Mouse (Mus musculus) heart, embryonic 14.5 days (tissue): ENCODE results near the gene Vkorc1. TPM values are rescaled to one million over a fixed set of nuclear protein-coding genes. Genes with fewer than 3 reads are reported as not detected.
"Not testable (repeated sequence)": the region's sequence is repeated elsewhere in the genome, so short reads cannot be mapped to it uniquely, and the experiment has no call there.

Experiments used
- ATAC-seq: fragments of 200-750 bp; cut with Nextera tagmentation; 2 replicates; pipeline ENCODE4 v1.8.0; 2017; ENCODE audit warnings: low read depth, moderate TSS enrichment; ENCODE audit not compliant: insufficient number of reproducible peaks, insufficient read depth, low FRiP score
- H3K27ac ChIP-seq, 2 experiments: fragments of 200-500 bp in 1 of 2; fragments of 300-500 bp in 1 of 2; sonication (generic) in 1 of 2; replicated peaks in 1 of 2; 2 replicates each; pipeline ENCODE4 v1.5.1; 2012 to 2014; ENCODE audit warnings: low read depth in 2 of 2, low read length in 2 of 2, control low read depth in 1 of 2, mild to moderate bottlenecking in 1 of 2, mixed read lengths in 1 of 2; ENCODE audit not compliant: control insufficient read depth in 1 of 2, insufficient read depth in 1 of 2
- H3K27me3 ChIP-seq: fragments of 300-500 bp; sonication (generic); 2 replicates; pipeline ENCODE4 v1.6.1; 2014; ENCODE audit warnings: mild to moderate bottlenecking, low read length, control low read depth; ENCODE audit not compliant: control insufficient read depth, insufficient read depth
- H3K36me3 ChIP-seq: fragments of 300-500 bp; sonication (generic); 2 replicates; pipeline ENCODE4 v1.6.1; 2014; ENCODE audit warnings: mild to moderate bottlenecking, control low read depth, low read length, mixed read lengths; ENCODE audit not compliant: control insufficient read depth, insufficient read depth
- H3K4me1 ChIP-seq, 2 experiments: fragments of 200-500 bp in 1 of 2; fragments of 300-500 bp in 1 of 2; sonication (generic) in 1 of 2; 2 replicates each; pipeline ENCODE4 v1.6.1; 2012 to 2014; ENCODE audit warnings: low read length in 2 of 2, control low read depth in 1 of 2, mixed read lengths in 1 of 2; ENCODE audit not compliant: control insufficient read depth in 2 of 2, insufficient read depth in 2 of 2
- H3K4me2 ChIP-seq: fragments of 300-500 bp; sonication (generic); 2 replicates; pipeline ENCODE4 v1.6.1; 2014; ENCODE audit warnings: mild to moderate bottlenecking, low read length
- H3K4me3 ChIP-seq, 2 experiments: fragments of 200-500 bp in 1 of 2; fragments of 300-500 bp in 1 of 2; sonication (generic) in 1 of 2; 2 replicates each; pipeline ENCODE4 v1.5.1; 2012 to 2014; ENCODE audit warnings: low read length in 2 of 2, mild to moderate bottlenecking in 2 of 2, control low read depth in 1 of 2, low read depth in 1 of 2, moderate library complexity in 1 of 2; ENCODE audit not compliant: control insufficient read depth in 1 of 2, insufficient read depth in 1 of 2
- H3K9ac ChIP-seq: fragments of 300-500 bp; sonication (generic); 2 replicates; pipeline ENCODE4 v1.6.1; 2014; ENCODE audit warnings: mild to moderate bottlenecking, low read length
- H3K9me3 ChIP-seq: fragments of 300-500 bp; sonication (generic); 2 replicates; pipeline ENCODE4 v1.6.1; 2016; ENCODE audit warnings: low read length, control low read depth; ENCODE audit not compliant: control insufficient read depth
- WGBS: fragments of 180-500 bp; shearing (Covaris S2); extraction: QIAGEN DNeasy Blood & Tissue Kit; methylation state at CpG from one replicate; pipeline ENCODE4 v1.1.7; 2014; 5-methylcytosine and 5-hydroxymethylcytosine counted together
- polyA plus RNA-seq: library from polyadenylated mRNA; unstranded; fragments of >200 nt; fragmentation: Nextera tagmentation; extraction: Ambion mirVana; gene quantifications from 2 replicates; pipeline ENCODE4 v1.2.1, GENCODE M21; 2014

Gene Vkorc1
- polyA plus RNA-seq, 1 experiment from 2014 or later = 142 TPM

- no peaks in the 10 kb centered on the region for H3K36me3 ChIP-seq
- H3K9me3 ChIP-seq = no peaks in the 10 kb centered on the region
- H3K9ac ChIP-seq = no peak overlapping the region
- ATAC-seq = no peak
- H3K4me3 ChIP-seq = no peak overlapping the region
- WGBS = 38% methylated on average over 7 of the region's 7 CpGs
- H3K4me2 ChIP-seq = no peak overlapping the region
- H3K27ac ChIP-seq = no peak overlapping the region
- H3K27me3 ChIP-seq = no peaks in the 10 kb centered on the region
- H3K4me1 ChIP-seq = peaks cover 5 to 6% of the 10 kb centered on the region in 2 experiments; a peak in 3 of 4 replicates
These were observed 4.6 kb upstream of the Vkorc1 start for GRCm38 (mm10) chr7:127899997-127900396.

GRCm38 (mm10) chr7:127898179-127898956 is 3.0 kb upstream of the Vkorc1 start:
- peaks cover 6 to 7% of the 10 kb centered on the region in 2 experiments; a peak in 3 of 4 replicates for H3K4me1 ChIP-seq
- H3K9ac ChIP-seq = no peak overlapping the region
- WGBS = 34% methylated on average over 10 of the region's 10 CpGs
- peaks cover 6% of the 10 kb centered on the region for H3K36me3 ChIP-seq
- no peak overlapping the region for H3K4me2 ChIP-seq
- no peaks in the 10 kb centered on the region for H3K27me3 ChIP-seq
- no peaks in the 10 kb centered on the region for H3K9me3 ChIP-seq
- no peak overlapping the region for H3K4me3 ChIP-seq
- no peak for ATAC-seq
- H3K27ac ChIP-seq = no peak overlapping the region

- no peak overlapping the region for H3K4me3 ChIP-seq
- WGBS = 83% methylated on average over 7 of the region's 7 CpGs
- no peak overlapping the region for H3K27ac ChIP-seq
- H3K36me3 ChIP-seq = peaks cover 14% of the 10 kb centered on the region
- ATAC-seq = no peak
- H3K4me1 ChIP-seq = peaks cover 6 to 7% of the 10 kb centered on the region in 2 experiments; a peak in 3 of 4 replicates
- no peaks in the 10 kb centered on the region for H3K27me3 ChIP-seq
- no peak overlapping the region for H3K9ac ChIP-seq
- H3K4me2 ChIP-seq = no peak overlapping the region
- H3K9me3 ChIP-seq = no peaks in the 10 kb centered on the region
These were observed 2.1 kb upstream of the Vkorc1 start for GRCm38 (mm10) chr7:127897542-127897941.

- H3K9me3 ChIP-seq = no peaks in the 10 kb centered on the region
- H3K9ac ChIP-seq = no peak overlapping the region
- H3K27me3 ChIP-seq = no peaks in the 10 kb centered on the region
- no peak overlapping the region for H3K27ac ChIP-seq
- H3K4me1 ChIP-seq = peaks cover 6 to 7% of the 10 kb centered on the region in 2 experiments; a peak in 3 of 4 replicates
- ATAC-seq = no peak
- 55% methylated on average over 13 of the region's 13 CpGs for WGBS
- H3K36me3 ChIP-seq = peaks cover 22% of the 10 kb centered on the region
- no peak overlapping the region for H3K4me3 ChIP-seq
- H3K4me2 ChIP-seq = no peak overlapping the region
These were observed 967 bp upstream of the Vkorc1 start for GRCm38 (mm10) chr7:127896384-127896783.

GRCm38 (mm10) chr7:127895891-127896290 is 474 bp upstream of the Vkorc1 start:
- H3K27me3 ChIP-seq, H3K27ac ChIP-seq, ATAC-seq, H3K4me1 ChIP-seq, H3K9me3 ChIP-seq, H3K9ac ChIP-seq: not testable (repeated sequence)
- Histone ChIP-seq H3K4me3 (peak overlapping the region in 1 of 2 experiments; percentile 67; a peak in 1 of 4 replicates), H3K36me3 (peaks cover 24% of the 10 kb centered on the region), H3K4me2 (peak overlapping the region; percentile 87; the same call in 1 of the 2 replicates)
- WGBS = 64% methylated on average over 7 of the region's 7 CpGs

- Histone ChIP-seq H3K27me3 (no peaks in the 10 kb centered on the region), H3K36me3 (peaks cover 34% of the 10 kb centered on the region), H3K27ac (no peak overlapping the region; a peak in 1 of 4 replicates), H3K9me3 (no peaks in the 10 kb centered on the region), H3K4me1 (peaks cover 6 to 7% of the 10 kb centered on the region in 2 experiments; a peak in 3 of 4 replicates), H3K9ac (peak overlapping the region; percentile 79), H3K4me2 (peak overlapping the region; percentile 87), H3K4me3 (peak overlapping the region; percentile 67)
- no peak for ATAC-seq
- 68% methylated on average over 5 of the region's 5 CpGs for WGBS
These were observed 937 bp downstream of the Vkorc1 start for GRCm38 (mm10) chr7:127894480-127894879.

- Histone ChIP-seq H3K9me3 (no peaks in the 10 kb centered on the region), H3K27me3 (no peaks in the 10 kb centered on the region), H3K9ac (no peak within 1 kb of the TSS), H3K4me2 (no peak within 1 kb of the TSS), H3K4me1 (peaks cover 7 to 8% of the 10 kb centered on the region in 2 experiments), H3K36me3 (peaks cover 71% of the 10 kb centered on the region), H3K4me3 (no peak within 1 kb of the TSS), H3K27ac (no peak within 1 kb of the TSS)
- no peak for ATAC-seq
- 32% methylated on average over 4 of the region's 4 CpGs for WGBS
These were observed 4.6 kb downstream of the Vkorc1 start, which contains the start of gene Prss53 for GRCm38 (mm10) chr7:127890798-127891197. Prss53 (minus strand) TSS chr7:127890970.
